Mouse (Mus musculus): ENCODE measurements at regions not wholly inside any gene's neighbourhood (a gene's known extent, or its start where the extent isn't known, plus 50 kb on each side); places are given as distances from the start of the nearest gene placed in this dataset.
A peak's percentile ranks its signal among the peaks of the same experiment; 100 is the strongest.

GRCm38 (mm10) chr14:105056171-105056570, 121.0 kb downstream of the Rbm26 start:
- Histone ChIP-seq H3K9me3 (no peaks in the 10 kb centered on the region), H3K27me3 (no peaks in the 10 kb centered on the region), H3K4me1 (no peaks in the 10 kb centered on the region), H3K4me3 (no peak overlapping the region), H3K9ac (no peak overlapping the region), H3K36me3 (no peaks in the 10 kb centered on the region), H3K4me2 (no peak overlapping the region), H3K27ac (no peak overlapping the region)
- 74% methylated on average over 6 of the region's 6 CpGs for WGBS
- ATAC-seq (ENCODE audit: borderline replicate concordance, extremely low read depth, low FRiP score, low TSS enrichment): no peak

- ATAC-seq (ENCODE audit: borderline replicate concordance, extremely low read depth, low FRiP score, low TSS enrichment): no peak
- no peak overlapping the region for H3K4me2 ChIP-seq
- H3K27ac ChIP-seq: no peak overlapping the region
- no peaks in the 10 kb centered on the region for H3K36me3 ChIP-seq
- no peak overlapping the region for H3K9ac ChIP-seq
- no peaks in the 10 kb centered on the region for H3K27me3 ChIP-seq
- no peaks in the 10 kb centered on the region for H3K4me1 ChIP-seq
- no peak overlapping the region for H3K4me3 ChIP-seq
- no peaks in the 10 kb centered on the region for H3K9me3 ChIP-seq
Measured at GRCm38 (mm10) chr14:105038798-105039197, 138.3 kb downstream of the Rbm26 start.

- Histone ChIP-seq H3K27me3 (no peaks in the 10 kb centered on the region), H3K9me3 (no peaks in the 10 kb centered on the region), H3K27ac (no peak overlapping the region), H3K36me3 (no peaks in the 10 kb centered on the region), H3K4me3 (0 out of 2 replicates have a peak overlapping the region, but pooled peaks have one; percentile 12), H3K9ac (no peak overlapping the region), H3K4me1 (no peaks in the 10 kb centered on the region), H3K4me2 (peak overlapping the region; percentile 41)
- no peak for ATAC-seq (ENCODE audit: borderline replicate concordance, extremely low read depth, low FRiP score, low TSS enrichment)
- 34% methylated on average over 14 of the region's 14 CpGs for WGBS
Measured at GRCm38 (mm10) chr14:105034712-105035377, 142.3 kb downstream of the Rbm26 start.

GRCm38 (mm10) chr14:105019971-105020370, 157.2 kb downstream of the Rbm26 start:
- no peak for ATAC-seq (ENCODE audit: borderline replicate concordance, extremely low read depth, low FRiP score, low TSS enrichment)
- Histone ChIP-seq H3K36me3 (no peaks in the 10 kb centered on the region), H3K4me3 (no peak overlapping the region), H3K27me3 (no peaks in the 10 kb centered on the region), H3K9ac (no peak overlapping the region), H3K9me3 (no peaks in the 10 kb centered on the region), H3K4me1 (no peaks in the 10 kb centered on the region), H3K4me2 (no peak overlapping the region), H3K27ac (no peak overlapping the region)
- WGBS: 71% methylated on average over 6 of the region's 6 CpGs

- Histone ChIP-seq H3K27me3 (no peaks in the 10 kb centered on the region), H3K4me3 (no peak overlapping the region), H3K9me3 (no peaks in the 10 kb centered on the region), H3K9ac (no peak overlapping the region), H3K4me1 (no peaks in the 10 kb centered on the region), H3K27ac (no peak overlapping the region), H3K36me3 (no peaks in the 10 kb centered on the region), H3K4me2 (no peak overlapping the region)
- no peak for ATAC-seq (ENCODE audit: borderline replicate concordance, extremely low read depth, low FRiP score, low TSS enrichment)
- WGBS: 44% methylated on average over 17 of the region's 17 CpGs
Measured at GRCm38 (mm10) chr14:105016089-105016846, 160.9 kb downstream of the Rbm26 start.

GRCm38 (mm10) chr14:105015278-105015677, 161.8 kb downstream of the Rbm26 start:
- Histone ChIP-seq H3K9ac (no peak overlapping the region), H3K4me3 (no peak overlapping the region)
- ATAC-seq (ENCODE audit: borderline replicate concordance, extremely low read depth, low FRiP score, low TSS enrichment): no peak

GRCm38 (mm10) chr14:105010742-105011141, 166.4 kb downstream of the Rbm26 start:
- H3K27ac ChIP-seq: no peak overlapping the region
- ATAC-seq (ENCODE audit: borderline replicate concordance, extremely low read depth, low FRiP score, low TSS enrichment): no peak
- H3K27me3 ChIP-seq: no peaks in the 10 kb centered on the region
- no peaks in the 10 kb centered on the region for H3K4me1 ChIP-seq
- H3K9ac ChIP-seq: no peak overlapping the region
- H3K4me2 ChIP-seq: no peak overlapping the region
- H3K4me3 ChIP-seq: no peak overlapping the region
- no peaks in the 10 kb centered on the region for H3K9me3 ChIP-seq
- H3K36me3 ChIP-seq: no peaks in the 10 kb centered on the region

More at GRCm38 (mm10) chr14:105015278-105015677, 161.8 kb downstream of the Rbm26 start:
- H3K27me3 ChIP-seq: no peaks in the 10 kb centered on the region
- 76% methylated on average over 2 of the region's 2 CpGs for WGBS
- H3K4me2 ChIP-seq: no peak overlapping the region
- H3K36me3 ChIP-seq: no peaks in the 10 kb centered on the region
- no peaks in the 10 kb centered on the region for H3K9me3 ChIP-seq
- H3K4me1 ChIP-seq: no peaks in the 10 kb centered on the region
- H3K27ac ChIP-seq: no peak overlapping the region

GRCm38 (mm10) chr14:105008331-105008730, 168.8 kb downstream of the Rbm26 start:
- Histone ChIP-seq H3K4me1 (no peaks in the 10 kb centered on the region), H3K27ac (no peak overlapping the region), H3K9me3 (no peaks in the 10 kb centered on the region), H3K4me3 (no peak overlapping the region), H3K9ac (no peak overlapping the region), H3K4me2 (no peak overlapping the region), H3K27me3 (no peaks in the 10 kb centered on the region), H3K36me3 (no peaks in the 10 kb centered on the region)
- no peak for ATAC-seq (ENCODE audit: borderline replicate concordance, extremely low read depth, low FRiP score, low TSS enrichment)
- 82% methylated on average over 2 of the region's 2 CpGs for WGBS

GRCm38 (mm10) chr14:104994066-104994465, 183.1 kb downstream of the Rbm26 start:
- H3K27ac ChIP-seq: no peak overlapping the region
- no peaks in the 10 kb centered on the region for H3K36me3 ChIP-seq
- no peak for ATAC-seq (ENCODE audit: borderline replicate concordance, extremely low read depth, low FRiP score, low TSS enrichment)
- no peak overlapping the region for H3K4me2 ChIP-seq
- H3K4me3 ChIP-seq: no peak overlapping the region
- 83% methylated on average over 3 of the region's 3 CpGs for WGBS
- H3K4me1 ChIP-seq: no peaks in the 10 kb centered on the region
- no peaks in the 10 kb centered on the region for H3K9me3 ChIP-seq
- H3K27me3 ChIP-seq: no peaks in the 10 kb centered on the region
- H3K9ac ChIP-seq: no peak overlapping the region

GRCm38 (mm10) chr14:104966046-104966445, 211.1 kb downstream of the Rbm26 start:
- H3K27ac ChIP-seq: no peak overlapping the region
- no peaks in the 10 kb centered on the region for H3K36me3 ChIP-seq
- H3K4me1 ChIP-seq: no peaks in the 10 kb centered on the region
- H3K9me3 ChIP-seq: no peaks in the 10 kb centered on the region
- no peak overlapping the region for H3K9ac ChIP-seq
- ATAC-seq (ENCODE audit: borderline replicate concordance, extremely low read depth, low FRiP score, low TSS enrichment): no peak
- WGBS: 55% methylated on average over 1 of the region's 1 CpGs
- H3K4me2 ChIP-seq: no peak overlapping the region
- H3K4me3 ChIP-seq: no peak overlapping the region
- H3K27me3 ChIP-seq: no peaks in the 10 kb centered on the region

- ATAC-seq (ENCODE audit: borderline replicate concordance, extremely low read depth, low FRiP score, low TSS enrichment): peak; percentile 76; the same call in 1 of the 2 replicates
- 44% methylated on average over 5 of the region's 5 CpGs for WGBS
- H3K27ac ChIP-seq: no peak overlapping the region
Measured at GRCm38 (mm10) chr14:104943450-104943849, 233.7 kb downstream of the Rbm26 start.

GRCm38 (mm10) chr14:104939961-104940360, 237.2 kb downstream of the Rbm26 start:
- H3K9me3 ChIP-seq: no peaks in the 10 kb centered on the region
- no peaks in the 10 kb centered on the region for H3K36me3 ChIP-seq
- WGBS: 76% methylated on average over 15 of the region's 15 CpGs
- H3K9ac ChIP-seq: no peak overlapping the region
- ATAC-seq (ENCODE audit: borderline replicate concordance, extremely low read depth, low FRiP score, low TSS enrichment): no peak
- H3K27ac ChIP-seq: no peak overlapping the region
- no peaks in the 10 kb centered on the region for H3K27me3 ChIP-seq
- H3K4me1 ChIP-seq: no peaks in the 10 kb centered on the region
- H3K4me3 ChIP-seq: no peak overlapping the region
- no peak overlapping the region for H3K4me2 ChIP-seq

More at GRCm38 (mm10) chr14:104943450-104943849, 233.7 kb downstream of the Rbm26 start:
- Histone ChIP-seq H3K4me1 (no peaks in the 10 kb centered on the region), H3K27me3 (no peaks in the 10 kb centered on the region), H3K4me2 (no peak overlapping the region), H3K4me3 (no peak overlapping the region), H3K36me3 (no peaks in the 10 kb centered on the region), H3K9me3 (no peaks in the 10 kb centered on the region), H3K9ac (no peak overlapping the region)
